Mouse (Mus musculus) testis, adult 2 months (tissue): Measurements from ENCODE around the gene St8sia4. TPM values are rescaled to one million over a fixed set of nuclear protein-coding genes. Genes with fewer than 3 reads are reported as not detected.

Source experiments
- H3K27ac ChIP-seq: fragments of 200-500 bp; 2 replicates; pipeline ENCODE4 v1.5.1; 2012; ENCODE audit warnings: low read depth, low read length; ENCODE audit not compliant: control insufficient read depth, insufficient read depth
- H3K27me3 ChIP-seq: fragments of 200-500 bp; 2 replicates; pipeline ENCODE4 v1.6.1; 2012; ENCODE audit warnings: mild to moderate bottlenecking, low read length, moderate library complexity; ENCODE audit not compliant: control insufficient read depth, insufficient read depth
- H3K36me3 ChIP-seq: fragments of 200-500 bp; 2 replicates; pipeline ENCODE4 v1.6.1; 2012; ENCODE audit warnings: mild to moderate bottlenecking, low read length; ENCODE audit not compliant: control insufficient read depth, insufficient read depth
- H3K4me1 ChIP-seq: fragments of 200-500 bp; 2 replicates; pipeline ENCODE4 v1.6.1; 2012; ENCODE audit warnings: low read length; ENCODE audit not compliant: control insufficient read depth, insufficient read depth
- H3K4me3 ChIP-seq: fragments of 200-500 bp; 2 replicates; pipeline ENCODE4 v1.5.1; 2012; ENCODE audit warnings: low read depth, mild to moderate bottlenecking, low read length, moderate library complexity, mixed read lengths; ENCODE audit not compliant: control insufficient read depth
- CTCF ChIP-seq: fragments of 200-500 bp; IDR thresholded peaks from 2 replicates; pipeline ENCODE4 v1.5.1; 2012; ENCODE audit warnings: low read depth, mild to moderate bottlenecking, inconsistent platforms, low read length, moderate library complexity; ENCODE audit not compliant: control insufficient read depth, insufficient read depth, insufficient replicate concordance
- POLR2A ChIP-seq: fragments of 200-500 bp; IDR thresholded peaks from 2 replicates; pipeline ENCODE4 v1.6.1; 2012; ENCODE audit warnings: low read depth, mild to moderate bottlenecking, inconsistent platforms, low read length, moderate library complexity; ENCODE audit not compliant: control insufficient read depth
- polyA plus RNA-seq: library from polyadenylated mRNA; depleted of rRNA; stranded (reverse); fragments of >200 nt; gene quantifications from 2 replicates; pipeline ENCODE4 v1.2.3, GENCODE M21; 2012

St8sia4 gene
- polyA plus RNA-seq, 1 experiment: 0.04 TPM

GRCm38 (mm10) chr1:95639001-95639400 is 28.4 kb downstream of the St8sia4 start:
- H3K27ac ChIP-seq: no peak overlapping the region
- H3K36me3 ChIP-seq: no peaks in the 10 kb centered on the region
- no peaks in the 10 kb centered on the region for H3K27me3 ChIP-seq
- no peak overlapping the region for H3K4me3 ChIP-seq
- H3K4me1 ChIP-seq: no peaks in the 10 kb centered on the region
- TF ChIP-seq POLR2A (no peak), CTCF (no peak)

- Histone ChIP-seq H3K4me1 (no peaks in the 10 kb centered on the region), H3K27ac (no peak overlapping the region), H3K36me3 (no peaks in the 10 kb centered on the region), H3K27me3 (no peaks in the 10 kb centered on the region), H3K4me3 (no peak overlapping the region)
- no peak for TF ChIP-seq POLR2A
- TF ChIP-seq CTCF: no peak
Measured at GRCm38 (mm10) chr1:95624376-95624775, 43.0 kb downstream of the St8sia4 start.

- Histone ChIP-seq H3K27me3 (no peaks in the 10 kb centered on the region), H3K4me3 (no peak overlapping the region), H3K4me1 (no peaks in the 10 kb centered on the region), H3K27ac (no peak overlapping the region), H3K36me3 (no peaks in the 10 kb centered on the region)
- TF ChIP-seq CTCF (no peak), POLR2A (no peak)
Measured at GRCm38 (mm10) chr1:95618647-95619046, 48.7 kb downstream of the St8sia4 start.

GRCm38 (mm10) chr1:95618125-95618524 is 49.2 kb downstream of the St8sia4 start:
- TF ChIP-seq POLR2A: no peak
- no peak for TF ChIP-seq CTCF
- H3K4me1 ChIP-seq: no peaks in the 10 kb centered on the region
- no peak overlapping the region for H3K4me3 ChIP-seq
- no peaks in the 10 kb centered on the region for H3K27me3 ChIP-seq
- no peak overlapping the region for H3K27ac ChIP-seq
- no peaks in the 10 kb centered on the region for H3K36me3 ChIP-seq

GRCm38 (mm10) chr1:95610017-95610416 is 57.4 kb downstream of the St8sia4 start:
- TF ChIP-seq POLR2A (no peak), CTCF (no peak)
- Histone ChIP-seq H3K27ac (no peak overlapping the region), H3K4me3 (no peak overlapping the region), H3K4me1 (no peaks in the 10 kb centered on the region), H3K36me3 (no peaks in the 10 kb centered on the region), H3K27me3 (no peaks in the 10 kb centered on the region)

- Histone ChIP-seq H3K36me3 (no peaks in the 10 kb centered on the region), H3K27me3 (no peaks in the 10 kb centered on the region), H3K4me3 (no peak overlapping the region), H3K27ac (no peak overlapping the region), H3K4me1 (no peaks in the 10 kb centered on the region)
- TF ChIP-seq CTCF (no peak), POLR2A (no peak)
Measured at GRCm38 (mm10) chr1:95609045-95609444, 58.3 kb downstream of the St8sia4 start.

GRCm38 (mm10) chr1:95605458-95605857 is 61.9 kb downstream of the St8sia4 start:
- Histone ChIP-seq H3K4me1 (no peaks in the 10 kb centered on the region), H3K27ac (no peak overlapping the region), H3K4me3 (no peak overlapping the region), H3K27me3 (no peaks in the 10 kb centered on the region), H3K36me3 (no peaks in the 10 kb centered on the region)
- TF ChIP-seq POLR2A: no peak

GRCm38 (mm10) chr1:95598108-95598507 is 69.3 kb downstream of the St8sia4 start:
- no peaks in the 10 kb centered on the region for H3K36me3 ChIP-seq
- no peak for TF ChIP-seq POLR2A
- no peak for TF ChIP-seq CTCF
- no peaks in the 10 kb centered on the region for H3K27me3 ChIP-seq
- no peak overlapping the region for H3K4me3 ChIP-seq
- no peaks in the 10 kb centered on the region for H3K4me1 ChIP-seq
- no peak overlapping the region for H3K27ac ChIP-seq
